Comparison of ENCODE assay signal across 16 mouse cellular contexts in the genomic region with DNA sequence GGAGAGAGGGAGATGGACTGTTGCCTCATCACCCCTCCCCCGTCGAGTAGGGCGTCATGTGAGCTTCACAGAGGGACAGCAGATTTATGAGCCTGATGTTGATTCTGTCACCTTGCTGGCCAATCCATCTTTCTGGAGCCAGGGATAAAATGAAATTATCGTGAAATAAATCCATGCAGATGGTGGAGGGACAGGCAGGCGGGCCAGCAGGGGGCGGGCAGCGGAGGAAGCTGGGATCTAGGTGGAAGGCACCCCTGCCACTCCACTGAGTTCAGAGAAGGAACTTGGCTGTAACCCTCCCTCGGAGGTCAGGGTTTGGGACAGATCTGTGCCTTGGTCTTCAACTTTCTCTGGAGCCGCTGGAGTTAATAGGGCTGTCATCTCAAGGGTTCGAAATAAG. TPM values are rescaled to one million over a fixed set of nuclear protein-coding genes. Genes with fewer than 3 reads are reported as not detected.
DNase-seq lines count a peak whose midpoint lies in the region; ATAC-seq and TF ChIP-seq lines count a peak whose summit lies in the region.
"Had no signal": no experiment of that assay in that cellular context is flagged by ENCODE, and none has a peak within 500 bp of the region (broad histone marks: within the 10 kb centered on the region; RNA-seq: fewer than 3 reads in every experiment).

No protein-coding gene starts in this region.

- H3K9me3 ChIP-seq in kidney, postnatal 0 days (replicated peaks; ENCODE audit: low read length): no peaks in the 10 kb centered on the region
- no peaks in the 10 kb centered on the region for H3K9me3 ChIP-seq in kidney, embryonic 15.5 days (replicated peaks)
- H3K9me3 ChIP-seq in neural tube, embryonic 11.5 days (ENCODE audit: control insufficient read depth, low read length): no peaks in the 10 kb centered on the region
- H3K9me3 ChIP-seq: intestine, embryonic 15.5 days had no signal

- H3K4me2 ChIP-seq in kidney, postnatal 0 days (ENCODE audit: low read length): no peak overlapping the region
- no peak overlapping the region for H3K4me2 ChIP-seq in kidney, embryonic 15.5 days
- no peak overlapping the region for H3K4me2 ChIP-seq in neural tube, embryonic 11.5 days (ENCODE audit: low read depth)
- H3K4me2 ChIP-seq: intestine, embryonic 15.5 days had no signal

- H3K4me1 ChIP-seq in kidney, postnatal 0 days (replicated peaks; ENCODE audit: insufficient read depth, low read length): no peaks in the 10 kb centered on the region
- H3K4me1 ChIP-seq in kidney, embryonic 15.5 days: peaks cover 24% of the 10 kb centered on the region; the same call in 1 of the 2 replicates
- peaks cover 14% of the 10 kb centered on the region for H3K4me1 ChIP-seq in neural tube, embryonic 11.5 days (ENCODE audit: control insufficient read depth, insufficient read depth, low read length)
- H3K4me1 ChIP-seq: intestine, embryonic 15.5 days had no signal

- H3K27me3 ChIP-seq in kidney, postnatal 0 days (ENCODE audit: insufficient read depth, low read length): peaks cover 28% of the 10 kb centered on the region
- peaks cover 80% of the 10 kb centered on the region for H3K27me3 ChIP-seq in kidney, embryonic 15.5 days
- peaks cover 57% of the 10 kb centered on the region for H3K27me3 ChIP-seq in neural tube, embryonic 11.5 days (ENCODE audit: control insufficient read depth, insufficient read depth, low read length)

- no peak for ATAC-seq in kidney, postnatal 0 days (replicated peaks; ENCODE audit: low FRiP score, low read depth)
- ATAC-seq in kidney, embryonic 15.5 days (replicated peaks; ENCODE audit: low FRiP score): no peak
- no peak for ATAC-seq in neural tube, embryonic 11.5 days (ENCODE audit: insufficient read depth, low FRiP score, low TSS enrichment)
- ATAC-seq: intestine, embryonic 15.5 days had no signal

- no peak overlapping the region for H3K9ac ChIP-seq in kidney, postnatal 0 days (ENCODE audit: low read depth, low read length)
- H3K9ac ChIP-seq in kidney, embryonic 15.5 days: no peak overlapping the region
- no peak overlapping the region for H3K9ac ChIP-seq in neural tube, embryonic 11.5 days (ENCODE audit: low read length)
- H3K9ac ChIP-seq: intestine, embryonic 15.5 days had no signal

- H3K36me3 ChIP-seq in kidney, postnatal 0 days (ENCODE audit: insufficient read depth, low read length): no peaks in the 10 kb centered on the region
- H3K36me3 ChIP-seq in kidney, embryonic 15.5 days: no peaks in the 10 kb centered on the region
- no peaks in the 10 kb centered on the region for H3K36me3 ChIP-seq in neural tube, embryonic 11.5 days (ENCODE audit: control insufficient read depth, insufficient read depth, low read length)
- H3K36me3 ChIP-seq: intestine, embryonic 15.5 days had no signal

- peak; percentile 66 for TF ChIP-seq CTCF in kidney, postnatal 0 days (IDR thresholded peaks at IDR 0.05; ENCODE audit: low read depth)

- 6% methylated on average over 10 of the region's 10 CpGs for WGBS in kidney, postnatal 0 days
- 10% methylated on average over 10 of the region's 10 CpGs for WGBS in kidney, embryonic 15.5 days
- WGBS in neural tube, embryonic 11.5 days: 30% methylated on average over 10 of the region's 10 CpGs

- H3K4me3 ChIP-seq in kidney, postnatal 0 days (replicated peaks; ENCODE audit: low read depth, low read length): no peak overlapping the region
- H3K4me3 ChIP-seq in kidney, embryonic 15.5 days (replicated peaks): no peak overlapping the region
- H3K4me3 ChIP-seq in neural tube, embryonic 11.5 days (ENCODE audit: low read depth, low read length): no peak overlapping the region
- H3K4me3 ChIP-seq: erythroblast, embryonic 14.5 days; intestine, embryonic 15.5 days had no signal

- DNase-seq in adrenal gland, postnatal 14 days: peak; percentile 75
- no peak for DNase-seq in adrenal gland, postnatal 4 days (ENCODE audit: low spot score in 2 of 2)
- DNase-seq in kidney, postnatal 0 days (ENCODE audit: low spot score): peak; percentile 58
- peak; percentile 39 for DNase-seq in right cerebral cortex, postnatal 14 days
- no peak for DNase-seq in right cerebral cortex, adult 18-20 months
- peak; percentile 55 for DNase-seq in neural tube, embryonic 11.5 days (ENCODE audit: low spot score)
- no peak for DNase-seq in urinary bladder, postnatal 4 days (ENCODE audit: low spot score in 2 of 2)
- DNase-seq: cerebellum, adult 18-20 months; heart, adult 18-20 months; lung, postnatal 36 days had no signal

- H3K27ac ChIP-seq in kidney, postnatal 0 days: no peak overlapping the region
- H3K27ac ChIP-seq in kidney, embryonic 15.5 days: no peak overlapping the region
- H3K27ac ChIP-seq in neural tube, embryonic 11.5 days (ENCODE audit: low read depth, low read length): no peak overlapping the region
- H3K27ac ChIP-seq: intestine, embryonic 15.5 days had no signal

RNA-seq across cellular contexts. Expression of gene 1700025C18Rik, which starts 11.9 kb away (rescaled TPM):
- not detected in 2 replicates for total RNA-seq in adrenal gland, postnatal 14 days (2021)
- not detected for total RNA-seq in adrenal gland, postnatal 4 days (2021)
- polyA plus RNA-seq in kidney, postnatal 0 days (2015; fragmentation: Nextera tagmentation; extraction: Ambion mirVana): not detected in 2 replicates
- polyA plus RNA-seq in kidney, embryonic 15.5 days (2015; fragmentation: Nextera tagmentation; extraction: Ambion mirVana): not detected in 2 replicates
- not detected in 2 replicates for polyA plus RNA-seq in neural tube, embryonic 11.5 days (2014; fragmentation: Nextera tagmentation; extraction: Ambion mirVana)
- total RNA-seq: heart, adult 18-20 months; left cerebral cortex, adult 8-10 months had no signal
- polyA plus RNA-seq: erythroblast, embryonic 14.5 days; intestine, embryonic 15.5 days; neural tube, embryonic 14.5 days; spleen, adult 2 months had no signal

RNA-seq across cellular contexts. Expression of gene Cd40, which starts 23.2 kb away (rescaled TPM):
- total RNA-seq in adrenal gland, postnatal 14 days (2021): 3.3 and 6.5 TPM in 2 replicates
- 1 to 10 TPM; 6.3 to 8.5 TPM for total RNA-seq in adrenal gland, postnatal 4 days (2021)
- 13.5 and 16.7 TPM in 2 replicates for polyA plus RNA-seq in kidney, postnatal 0 days (2015; fragmentation: Nextera tagmentation; extraction: Ambion mirVana)
- 7.4 and 8.4 TPM in 2 replicates for polyA plus RNA-seq in kidney, embryonic 15.5 days (2015; fragmentation: Nextera tagmentation; extraction: Ambion mirVana)
- polyA plus RNA-seq in neural tube, embryonic 11.5 days (2014; fragmentation: Nextera tagmentation; extraction: Ambion mirVana): 8.5 and 8.9 TPM in 2 replicates

RNA-seq across cellular contexts. Expression of gene Ncoa5, which starts 43.9 kb away (rescaled TPM):
- total RNA-seq in adrenal gland, postnatal 14 days (2021): 37.6 and 40.5 TPM in 2 replicates
- total RNA-seq in adrenal gland, postnatal 4 days (2021): 10 to 100 TPM; 43.7 to 50.1 TPM
- 35.6 and 38.6 TPM in 2 replicates for polyA plus RNA-seq in kidney, postnatal 0 days (2015; fragmentation: Nextera tagmentation; extraction: Ambion mirVana)
- polyA plus RNA-seq in kidney, embryonic 15.5 days (2015; fragmentation: Nextera tagmentation; extraction: Ambion mirVana): 73.5 and 79.6 TPM in 2 replicates
- 86.1 and 89.4 TPM in 2 replicates for polyA plus RNA-seq in neural tube, embryonic 11.5 days (2014; fragmentation: Nextera tagmentation; extraction: Ambion mirVana)

Comparison
In these comparisons a context has a peak if more than half of its experiments do, and no peak if none do; other contexts are left out.
1. DNase-seq: peak in adrenal gland, postnatal 14 days (single experiment), kidney, postnatal 0 days (single experiment), right cerebral cortex, postnatal 14 days (single experiment) and neural tube, embryonic 11.5 days (single experiment); none in adrenal gland, postnatal 4 days (0 of 2), right cerebral cortex, adult 18-20 months (single experiment) and urinary bladder, postnatal 4 days (0 of 2).